Mouse (Mus musculus): ENCODE data around the gene Coq10a. TPM values are rescaled to one million over a fixed set of nuclear protein-coding genes. Genes with fewer than 3 reads are reported as not detected.

The Coq10a gene
- polyA plus RNA-seq (2021; fragmentation: Nextera tagmentation), result 20.7 and 55.1 TPM in 2 replicates
- long read RNA-seq, experiment 1, transcript Coq10a-207 (5 exons, 1,434 nt), result minor isoform, 9 of 57 reads
- long read RNA-seq, experiment 1, transcript Coq10a-205 (5 exons, 1,307 nt), result major isoform, 38 of 57 reads
- long read RNA-seq, experiment 1, partial matches to known transcripts, result 2 of 57 reads
- long read RNA-seq, experiment 1, other reads (novel, unspliced or antisense), result 8 of 57 reads
- long read RNA-seq, experiment 2, transcript Coq10a-205 (5 exons, 1,307 nt), result major isoform, 18 of 29 reads
- long read RNA-seq, experiment 2, partial matches to known transcripts, result 3 of 29 reads
- long read RNA-seq, experiment 2, other reads (novel, unspliced or antisense), result 4 of 29 reads

GRCm38 (mm10) chr10:128368402-128369217 is at the start of gene Coq10a:
Gene Coq10a, minus strand, starts transcription at chr10:128368997.

GRCm38 (mm10) chr10:128411211-128412054 is 42.6 kb upstream of the Coq10a start, which contains the start of the genes Nabp2 and Rnf41:
Gene Nabp2, minus strand, starts transcription at chr10:128411492.
Gene Rnf41, plus strand, starts transcription at chr10:128411657.

GRCm38 (mm10) chr10:128401056-128401455 is 32.3 kb upstream of the Coq10a start, which contains the start of gene Slc39a5:
Gene Slc39a5, minus strand, starts transcription at chr10:128401229.

GRCm38 (mm10) chr10:128376455-128377211 is 7.8 kb upstream of the Coq10a start, which contains the start of gene Ankrd52:
Gene Ankrd52, plus strand, starts transcription at chr10:128377115.

GRCm38 (mm10) chr10:128337306-128338181 is 31.3 kb downstream of the Coq10a start, which contains the start of gene Cs:
Gene Cs, plus strand, starts transcription at chr10:128337734.

GRCm38 (mm10) chr10:128322141-128323108 is 46.4 kb downstream of the Coq10a start, which contains the start of gene Cnpy2:
Gene Cnpy2, plus strand, starts transcription at chr10:128322459.

Other genes with a start within 250 kb of the Coq10a start
- 3.7 and 5.3 TPM in 2 replicates for gene Rbms2, start 188.7 kb downstream of the Coq10a start, polyA plus RNA-seq (2021; fragmentation: Nextera tagmentation)
- gene Gls2, start 174.5 kb downstream of the Coq10a start, polyA plus RNA-seq (2021; fragmentation: Nextera tagmentation), result 24.5 and 25.7 TPM in 2 replicates
- 9.1 and 11.8 TPM in 2 replicates for gene Spryd4, start 157.2 kb downstream of the Coq10a start, polyA plus RNA-seq (2021; fragmentation: Nextera tagmentation)
- not detected in 2 replicates for gene Mip, start 143.2 kb downstream of the Coq10a start, polyA plus RNA-seq (2021; fragmentation: Nextera tagmentation)
- gene Timeless, start 136.9 kb downstream of the Coq10a start, polyA plus RNA-seq (2021; fragmentation: Nextera tagmentation), result 3.0 and 4.9 TPM in 2 replicates
- gene Apon, start 114.9 kb downstream of the Coq10a start, polyA plus RNA-seq (2021; fragmentation: Nextera tagmentation), result not detected in 2 replicates
- gene Apof, start 100.3 kb downstream of the Coq10a start, polyA plus RNA-seq (2021; fragmentation: Nextera tagmentation), result 0.09 TPM in 1 of 2 replicates, not detected in the other
- gene Stat2, start 98.4 kb downstream of the Coq10a start, polyA plus RNA-seq (2021; fragmentation: Nextera tagmentation), result 5.0 and 5.3 TPM in 2 replicates
- gene Il23a, start 70.2 kb downstream of the Coq10a start, polyA plus RNA-seq (2021; fragmentation: Nextera tagmentation), result 0.15 TPM in 1 of 2 replicates, not detected in the other
- 2.5 and 2.8 TPM in 2 replicates for gene Pan2, start 65.7 kb downstream of the Coq10a start, polyA plus RNA-seq (2021; fragmentation: Nextera tagmentation)
- 113 and 142 TPM in 2 replicates for gene Cnpy2, start 46.5 kb downstream of the Coq10a start, polyA plus RNA-seq (2021; fragmentation: Nextera tagmentation)
- 189 and 199 TPM in 2 replicates for gene Cs, start 31.3 kb downstream of the Coq10a start, polyA plus RNA-seq (2021; fragmentation: Nextera tagmentation)
- gene Ankrd52, start 8.1 kb upstream of the Coq10a start, polyA plus RNA-seq (2021; fragmentation: Nextera tagmentation), result 5.9 and 11.9 TPM in 2 replicates
- 0.25 and 0.39 TPM in 2 replicates for gene Slc39a5, start 32.2 kb upstream of the Coq10a start, polyA plus RNA-seq (2021; fragmentation: Nextera tagmentation)
- 98.0 and 168 TPM in 2 replicates for gene Nabp2, start 42.5 kb upstream of the Coq10a start, polyA plus RNA-seq (2021; fragmentation: Nextera tagmentation)
- gene Rnf41, start 42.7 kb upstream of the Coq10a start, polyA plus RNA-seq (2021; fragmentation: Nextera tagmentation), result 67.9 and 86.2 TPM in 2 replicates
- 61.2 and 108 TPM in 2 replicates for gene Smarcc2, start 90.3 kb upstream of the Coq10a start, polyA plus RNA-seq (2021; fragmentation: Nextera tagmentation)
- 1,011 and 1,043 TPM in 2 replicates for gene Myl6, start 125.1 kb upstream of the Coq10a start, polyA plus RNA-seq (2021; fragmentation: Nextera tagmentation)
- 2.5 and 5.2 TPM in 2 replicates for gene Myl6b, start 129.7 kb upstream of the Coq10a start, polyA plus RNA-seq (2021; fragmentation: Nextera tagmentation)
- gene Esyt1, start 156.9 kb upstream of the Coq10a start, polyA plus RNA-seq (2021; fragmentation: Nextera tagmentation), result 2.4 and 3.7 TPM in 2 replicates
- 6.2 and 7.6 TPM in 2 replicates for gene Zc3h10, start 178.8 kb upstream of the Coq10a start, polyA plus RNA-seq (2021; fragmentation: Nextera tagmentation)
- 7,009 and 7,293 TPM in 2 replicates for gene Rpl41, start 180.3 kb upstream of the Coq10a start, polyA plus RNA-seq (2021; fragmentation: Nextera tagmentation)
- gene Pa2g4, start 197.0 kb upstream of the Coq10a start, polyA plus RNA-seq (2021; fragmentation: Nextera tagmentation), result 45.7 and 60.1 TPM in 2 replicates
- gene Erbb3, start 220.7 kb upstream of the Coq10a start, polyA plus RNA-seq (2021; fragmentation: Nextera tagmentation), result 1.4 and 1.7 TPM in 2 replicates

Data from left cerebral cortex, adult 6 months (tissue).